17 mouse cellular contexts compared by ENCODE assay signal in the genomic region with DNA sequence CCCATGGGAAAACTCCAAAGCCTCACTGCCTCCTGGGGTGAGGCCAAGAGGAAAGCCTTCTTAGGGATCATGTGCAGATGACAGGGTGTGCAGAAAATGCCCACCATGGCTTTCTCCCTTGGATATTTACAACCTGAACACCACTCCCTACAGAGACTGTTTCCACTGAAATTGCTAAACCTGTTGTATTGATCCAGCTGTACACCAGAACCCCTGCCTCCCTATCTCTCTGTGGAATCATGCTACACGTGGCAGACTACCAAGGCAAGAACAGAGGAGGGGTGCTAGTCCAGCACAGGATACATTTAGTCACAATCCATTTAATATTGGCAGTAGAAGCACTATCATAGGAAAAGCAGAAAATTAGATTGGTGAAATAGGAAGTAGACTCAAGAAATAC.
"Had no signal": no experiment of that assay in that cellular context is flagged by ENCODE, and none has a peak within 500 bp of the region (broad histone marks: within the 10 kb centered on the region; RNA-seq: fewer than 3 reads in every experiment).

No protein-coding gene starts in this region.

- H3K27me3 ChIP-seq: lung, embryonic 15.5 days; megakaryocyte, embryonic 14.5 days; midbrain, embryonic 13.5 days; midbrain, embryonic 15.5 days; neural tube, embryonic 12.5 days; stomach, embryonic 15.5 days had no signal

- H3K4me2 ChIP-seq: lung, embryonic 15.5 days; midbrain, embryonic 11.5 days; midbrain, embryonic 13.5 days; midbrain, embryonic 15.5 days; neural tube, embryonic 12.5 days; stomach, embryonic 15.5 days had no signal

- H3K36me3 ChIP-seq: lung, embryonic 15.5 days; midbrain, embryonic 13.5 days; midbrain, embryonic 15.5 days; neural tube, embryonic 12.5 days; stomach, embryonic 15.5 days had no signal

- H3K9me3 ChIP-seq: lung, embryonic 15.5 days; megakaryocyte, embryonic 14.5 days; midbrain, embryonic 13.5 days; midbrain, embryonic 15.5 days; neural tube, embryonic 12.5 days; stomach, embryonic 15.5 days had no signal

- H3K4me1 ChIP-seq: lung, embryonic 15.5 days; megakaryocyte, embryonic 14.5 days; midbrain, embryonic 13.5 days; midbrain, embryonic 15.5 days; neural tube, embryonic 12.5 days; stomach, embryonic 15.5 days had no signal

- H3K4me3 ChIP-seq: lung, embryonic 15.5 days; megakaryocyte, embryonic 14.5 days; midbrain, embryonic 13.5 days; midbrain, embryonic 15.5 days; neural tube, embryonic 12.5 days; stomach, embryonic 15.5 days had no signal

- DNase-seq: lung, adult 2 months; lung, postnatal 14 days; lung, postnatal 36 days; right cerebral cortex, postnatal 14 days; thymus, adult 2 months; thymus, postnatal 25 days; thymus, postnatal 4 days had no signal

- H3K27ac ChIP-seq: lung, embryonic 15.5 days; macrophage; midbrain, embryonic 13.5 days; midbrain, embryonic 15.5 days; neural tube, embryonic 12.5 days; stomach, embryonic 15.5 days; stomach, postnatal 0 days had no signal

- H3K9ac ChIP-seq: lung, embryonic 15.5 days; midbrain, embryonic 13.5 days; midbrain, embryonic 15.5 days; neural tube, embryonic 12.5 days; stomach, embryonic 15.5 days had no signal

- ATAC-seq: lung, postnatal 0 days; midbrain, embryonic 13.5 days; midbrain, embryonic 15.5 days had no signal
